Mouse (Mus musculus): ENCODE data around the gene Akap12.
A peak's percentile ranks its signal among the peaks of the same experiment; 100 is the strongest.

Akap12 gene

DNA sequence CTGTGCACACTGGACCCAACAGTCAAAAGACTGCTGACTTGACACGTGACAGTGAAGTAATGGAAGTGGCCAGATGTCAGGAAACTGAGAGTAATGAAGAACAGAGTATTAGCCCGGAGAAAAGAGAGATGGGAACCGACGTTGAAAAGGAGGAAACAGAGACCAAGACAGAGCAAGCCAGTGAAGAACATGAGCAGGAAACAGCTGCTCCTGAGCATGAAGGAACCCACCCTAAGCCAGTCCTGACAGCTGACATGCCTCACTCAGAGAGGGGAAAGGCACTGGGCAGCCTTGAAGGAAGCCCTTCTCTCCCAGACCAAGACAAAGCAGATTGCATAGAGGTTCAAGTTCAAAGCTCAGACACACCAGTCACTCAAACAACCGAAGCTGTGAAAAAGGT, 90.5 kb downstream of the Akap12 start:
- DNase-seq (ENCODE audit: low spot score in 2 of 2): no peak

- no peak for DNase-seq (ENCODE audit: low spot score in 2 of 2)
Observed at GRCm38 (mm10) chr10:4357435-4357834, 91.3 kb downstream of the Akap12 start.

GRCm38 (mm10) chr10:4364618-4365017, 98.4 kb downstream of the Akap12 start:
- no peak for DNase-seq (ENCODE audit: low spot score in 2 of 2)

GRCm38 (mm10) chr10:4370105-4370504, 103.9 kb downstream of the Akap12 start:
- no peak for DNase-seq (ENCODE audit: low spot score in 2 of 2)

- DNase-seq (ENCODE audit: low spot score in 2 of 2): no peak
Observed at GRCm38 (mm10) chr10:4372011-4372410, 105.8 kb downstream of the Akap12 start.

GRCm38 (mm10) chr10:4373558-4373957, 107.4 kb downstream of the Akap12 start:
- DNase-seq (ENCODE audit: low spot score in 2 of 2): no peak

DNA sequence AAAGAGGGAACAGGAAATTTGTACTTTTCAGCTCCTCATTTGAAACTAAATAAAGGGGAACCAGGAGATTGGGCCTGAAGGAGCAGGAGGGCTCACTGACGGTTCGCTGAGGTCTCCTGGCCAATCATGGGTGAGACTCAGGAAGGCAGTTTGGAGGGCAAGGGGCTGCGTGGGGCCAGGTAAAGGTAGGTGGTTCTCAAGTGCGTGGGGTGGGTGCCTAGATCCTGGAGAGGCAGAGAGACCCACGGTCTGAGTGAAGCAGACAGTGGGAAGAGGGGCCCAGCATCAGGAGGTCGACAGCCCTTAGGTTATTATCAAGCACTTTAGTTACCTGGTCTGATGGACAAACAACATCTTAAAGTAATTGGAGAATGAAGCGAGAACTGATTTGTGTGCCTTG, 108.1 kb downstream of the Akap12 start:
- DNase-seq (ENCODE audit: low spot score in 2 of 2): no peak

- no peak for DNase-seq (ENCODE audit: low spot score in 2 of 2)
Observed at GRCm38 (mm10) chr10:4374734-4375133, 108.6 kb downstream of the Akap12 start.

DNA sequence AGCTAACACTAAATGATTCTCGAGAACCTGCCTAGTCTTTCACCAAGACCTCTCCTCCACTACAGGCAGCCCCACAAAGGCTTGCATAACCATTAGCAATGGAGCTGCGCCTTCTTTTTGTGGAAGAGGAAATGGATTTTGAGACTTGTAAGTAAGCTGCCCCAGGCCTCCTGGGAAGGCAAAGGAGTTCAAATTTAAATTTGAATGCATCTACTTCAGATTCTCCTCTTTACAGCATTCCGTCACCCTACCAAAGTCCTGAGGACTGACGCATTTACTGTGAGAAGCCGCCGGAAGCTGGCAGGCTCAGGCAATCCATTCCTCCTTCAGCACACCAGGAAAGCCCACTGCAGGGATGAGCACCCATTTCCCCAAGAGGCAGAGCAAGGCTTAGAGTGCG, 109.1 kb downstream of the Akap12 start:
- DNase-seq (ENCODE audit: low spot score in 2 of 2): no peak

DNA sequence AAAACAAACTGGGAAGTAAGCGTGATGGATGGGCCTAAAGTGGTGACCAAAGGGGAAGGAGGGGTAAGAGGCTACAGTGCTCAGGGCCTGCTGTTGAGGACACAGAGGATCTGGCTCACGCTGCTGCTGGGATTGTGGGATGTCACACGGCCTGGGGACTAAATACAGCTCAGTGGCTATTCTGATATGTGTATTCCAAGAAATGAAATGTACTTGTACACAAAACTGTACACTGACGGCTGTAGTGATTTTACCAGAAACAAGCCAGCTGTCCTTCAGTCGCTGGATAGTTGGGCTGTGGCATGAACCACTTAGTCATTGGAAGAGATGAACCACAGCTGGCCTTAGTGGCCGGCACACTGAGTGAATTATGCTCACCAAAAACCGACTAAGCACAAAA, 110.3 kb downstream of the Akap12 start:
- no peak for DNase-seq (ENCODE audit: low spot score in 2 of 2)

GRCm38 (mm10) chr10:4376931-4377330, 110.8 kb downstream of the Akap12 start:
- no peak for DNase-seq (ENCODE audit: low spot score in 2 of 2)

- DNase-seq (ENCODE audit: low spot score in 2 of 2): no peak
Observed at GRCm38 (mm10) chr10:4380748-4381147, 114.6 kb downstream of the Akap12 start.

- DNase-seq (ENCODE audit: low spot score in 2 of 2): no peak
Observed at GRCm38 (mm10) chr10:4384244-4384643, 118.1 kb downstream of the Akap12 start.

DNA sequence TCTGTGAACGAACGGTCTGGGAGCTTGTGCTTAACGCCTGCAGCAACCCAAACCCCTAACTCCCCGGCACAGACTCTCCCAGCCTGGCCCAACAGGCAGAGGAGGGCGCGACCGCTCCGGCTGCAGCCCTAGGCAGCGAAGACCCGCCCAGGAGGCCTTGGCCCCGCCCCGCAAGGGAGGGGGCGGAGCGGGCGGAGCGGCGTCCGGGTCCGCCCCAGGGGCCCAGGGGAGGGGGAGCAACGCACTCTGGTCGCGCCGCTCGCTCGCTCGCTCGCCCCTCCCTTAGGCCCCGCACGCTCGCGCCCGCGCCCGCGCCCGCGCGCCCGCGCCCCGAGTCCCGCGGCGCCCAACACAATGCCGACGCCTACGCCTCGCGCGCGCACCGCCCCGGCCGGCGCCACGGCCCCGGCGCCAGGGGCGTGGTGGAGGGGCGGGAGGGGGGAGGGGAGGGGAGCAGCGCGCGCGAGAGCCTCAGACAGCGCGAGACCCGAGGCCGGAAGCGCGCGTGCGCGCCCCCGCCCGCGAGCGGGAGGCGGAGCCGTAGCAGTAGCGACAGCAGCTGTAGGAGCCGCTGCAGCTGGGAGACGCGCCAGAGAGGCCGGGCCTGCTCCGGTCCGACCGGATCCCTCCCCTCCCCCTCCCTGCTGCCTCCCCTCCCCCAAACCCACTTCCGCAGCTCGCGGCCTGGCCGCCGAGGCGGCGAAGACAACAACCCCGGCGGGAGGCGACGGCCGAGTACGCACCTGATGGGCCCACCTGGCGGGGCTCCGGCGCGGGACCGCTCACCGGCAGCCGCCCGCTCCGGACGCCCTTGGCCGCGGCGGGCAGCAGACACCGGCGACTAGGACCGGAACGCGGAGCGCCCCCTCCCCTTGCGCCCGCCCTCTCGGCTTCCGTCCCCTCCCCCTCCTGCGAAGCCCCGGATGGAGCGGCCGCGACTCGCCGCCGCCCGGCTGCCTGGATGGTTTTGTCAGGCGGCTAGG, 120.7 kb downstream of the Akap12 start:
- peak; percentile 86 to 95 for DNase-seq (ENCODE audit: low spot score in 2 of 2)

DNA sequence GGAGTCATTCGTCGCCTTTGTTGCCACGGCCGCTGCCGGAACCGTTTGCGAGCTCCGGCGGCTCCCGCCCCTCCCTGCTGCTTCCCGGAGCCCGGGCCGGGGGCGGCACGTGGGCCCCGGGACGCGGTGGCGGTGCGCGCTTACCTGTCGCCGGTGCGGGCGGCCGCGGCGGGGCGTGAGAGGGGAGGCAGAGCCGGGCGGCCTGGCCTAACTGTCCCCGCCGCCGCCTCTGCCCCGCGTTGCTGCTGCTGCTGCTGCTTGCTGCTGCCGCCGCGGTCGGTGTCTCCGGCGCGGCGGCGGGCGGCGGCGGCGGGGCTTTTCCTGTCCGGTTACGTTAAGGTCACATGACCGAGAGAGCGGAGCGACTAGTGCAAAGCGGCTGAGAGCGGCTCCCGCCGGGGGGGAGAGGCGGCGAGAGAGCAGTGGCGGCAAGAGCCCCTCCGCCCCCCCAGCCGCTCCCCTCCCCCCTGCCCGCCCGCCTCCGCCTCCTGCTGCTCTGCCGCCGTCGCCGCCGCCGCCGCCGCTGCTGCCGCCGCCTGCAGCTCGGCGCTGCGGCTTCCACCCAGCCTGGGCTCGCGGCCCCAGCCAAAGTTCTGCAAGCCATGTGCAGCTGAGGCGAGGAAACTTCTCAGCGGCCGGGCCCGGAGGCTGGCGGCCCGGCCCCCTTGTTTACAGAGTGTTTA, 121.7 kb downstream of the Akap12 start, which contains the start of gene Zbtb2:
Zbtb2 (minus strand) TSS at position 408 of the 683 bp plus-strand sequence.
- DNase-seq (ENCODE audit: low spot score in 2 of 2): peak; percentile 69 to 75

DNA sequence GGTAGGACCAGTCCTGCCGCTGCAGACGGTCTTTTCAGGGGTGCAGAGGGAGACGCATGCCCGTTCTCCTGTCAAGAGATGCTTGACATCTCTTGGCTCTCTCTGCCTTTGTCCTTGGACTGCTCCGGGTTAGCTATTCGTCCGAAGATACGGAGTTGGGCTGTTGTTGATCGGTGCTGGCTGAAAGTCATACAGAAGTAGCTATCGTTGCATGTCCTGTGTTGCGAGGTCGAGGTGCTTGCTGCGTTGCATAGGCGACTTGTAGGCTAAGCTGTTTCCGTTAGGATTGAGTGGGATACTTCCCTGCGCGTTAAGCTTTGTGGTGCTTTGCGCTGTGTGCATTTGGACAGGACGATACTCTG, 122.2 kb downstream of the Akap12 start:
- peak in 1 of 2 experiments; percentile 52 for DNase-seq (ENCODE audit: low spot score in 2 of 2)

- no peak for DNase-seq (ENCODE audit: low spot score in 2 of 2)
Observed at GRCm38 (mm10) chr10:4389036-4389435, 122.9 kb downstream of the Akap12 start.

DNA sequence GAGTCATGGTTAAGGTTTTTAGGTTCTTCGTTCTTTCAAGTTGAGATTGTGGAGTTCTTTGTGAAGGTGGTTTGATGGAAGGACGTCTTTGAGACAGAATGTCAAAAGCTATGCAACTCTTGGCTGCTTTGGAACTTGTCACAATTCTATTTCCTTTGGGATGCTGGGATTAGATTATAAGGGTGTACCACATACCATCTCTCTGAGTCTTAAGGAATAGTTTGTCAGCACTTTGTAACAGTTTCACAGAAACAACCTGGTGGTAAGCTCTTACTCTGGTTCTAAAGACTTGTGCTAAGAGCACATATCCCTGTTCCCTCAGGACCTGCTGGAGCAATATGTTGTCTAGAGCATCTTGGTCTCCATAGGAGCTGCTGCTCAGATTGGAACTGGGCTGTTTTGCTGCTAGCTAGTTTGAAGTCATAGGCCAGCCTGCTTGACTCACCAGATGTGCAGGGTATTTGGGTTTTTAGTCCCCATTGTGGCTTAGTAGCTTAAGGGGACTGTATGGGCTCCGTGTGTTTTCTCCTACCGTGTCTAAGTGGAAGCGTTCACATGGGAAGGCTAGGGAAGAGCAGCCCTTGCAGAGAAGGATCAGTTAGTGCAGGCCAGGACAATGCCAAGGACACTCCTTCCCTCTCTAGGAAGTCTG, 123.4 kb downstream of the Akap12 start:
- no peak for DNase-seq (ENCODE audit: low spot score in 2 of 2)

GRCm38 (mm10) chr10:4390550-4390949, 124.4 kb downstream of the Akap12 start:
- no peak for DNase-seq (ENCODE audit: low spot score in 2 of 2)

GRCm38 (mm10) chr10:4391076-4391475, 124.9 kb downstream of the Akap12 start:
- no peak for DNase-seq (ENCODE audit: low spot score in 2 of 2)

DNA sequence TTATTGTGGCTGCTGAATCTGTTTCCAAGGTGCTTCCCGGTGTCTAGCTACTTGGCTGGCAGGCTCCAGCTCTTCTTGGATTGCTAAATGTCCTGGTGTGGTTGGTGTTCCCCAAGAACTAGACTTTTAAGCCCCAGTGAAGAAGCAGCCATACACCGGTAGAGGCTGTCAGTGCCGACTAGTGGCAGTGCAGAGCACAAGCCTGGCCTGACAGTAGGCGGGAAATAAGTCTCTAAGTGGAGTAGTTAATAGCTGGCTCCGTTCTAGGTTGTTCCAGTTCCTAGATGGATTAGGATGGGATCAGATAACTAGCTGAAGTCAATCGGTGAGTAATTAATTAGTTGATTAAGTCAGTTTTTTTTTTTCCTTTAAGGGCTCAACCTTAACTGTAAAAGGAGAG, 125.7 kb downstream of the Akap12 start:
- peak in 1 of 2 experiments; percentile 52 for DNase-seq (ENCODE audit: low spot score in 2 of 2)

- DNase-seq (ENCODE audit: low spot score in 2 of 2): no peak
Observed at GRCm38 (mm10) chr10:4395321-4395720, 129.1 kb downstream of the Akap12 start.

All from spleen, postnatal 10 days (tissue).